Mouse (Mus musculus) forebrain, embryonic 14.5 days (tissue): Measurements from ENCODE around the gene Mrgprd. TPM values are rescaled to one million over a fixed set of nuclear protein-coding genes. Genes with fewer than 3 reads are reported as not detected.

Experiments used
- ATAC-seq: fragments of 200-750 bp; cut with Nextera tagmentation; 2 replicates; pipeline ENCODE4 v1.8.0; 2017; ENCODE audit warnings: mild to moderate bottlenecking, moderate library complexity
- DNase-seq: peaks from one replicate; pipeline ENCODE4 v3.0.0-alpha.2; 2015; ENCODE audit warnings: low spot score
- H3K27ac ChIP-seq: fragments of 300-500 bp; sonication (generic); 2 replicates; pipeline ENCODE4 v1.5.1; 2014; ENCODE audit warnings: low read depth, mild to moderate bottlenecking, control low read depth, low read length, moderate library complexity
- H3K27me3 ChIP-seq: fragments of 300-500 bp; sonication (generic); replicated peaks from 2 replicates; pipeline ENCODE4 v1.6.1; 2014; ENCODE audit warnings: low read length, control low read depth, mixed read lengths; ENCODE audit not compliant: control insufficient read depth, insufficient read depth
- H3K36me3 ChIP-seq: fragments of 300-500 bp; sonication (generic); 2 replicates; pipeline ENCODE4 v1.6.1; 2014; ENCODE audit warnings: low read length, control low read depth; ENCODE audit not compliant: control insufficient read depth, insufficient read depth
- H3K4me1 ChIP-seq: fragments of 300-500 bp; sonication (generic); 2 replicates; pipeline ENCODE4 v1.6.1; 2014; ENCODE audit warnings: antibody characterized with exemption, low read length, control low read depth; ENCODE audit not compliant: control insufficient read depth, insufficient read depth
- H3K4me2 ChIP-seq: fragments of 300-500 bp; sonication (generic); 2 replicates; pipeline ENCODE4 v1.6.1; 2014; ENCODE audit warnings: mild to moderate bottlenecking, control low read depth, low read length
- H3K4me3 ChIP-seq: fragments of 300-500 bp; sonication (generic); 2 replicates; pipeline ENCODE4 v1.5.1; 2014; ENCODE audit warnings: low read depth, low read length, control low read depth
- H3K9ac ChIP-seq: fragments of 300-500 bp; sonication (generic); 2 replicates; pipeline ENCODE4 v1.6.1; 2014; ENCODE audit warnings: mild to moderate bottlenecking, low read length, control low read depth, moderate library complexity
- H3K9me3 ChIP-seq: fragments of 300-500 bp; sonication (generic); replicated peaks from 2 replicates; pipeline ENCODE4 v1.6.1; 2016; ENCODE audit warnings: low read length, control low read depth, mixed read lengths; ENCODE audit not compliant: control insufficient read depth
- WGBS: fragments of 180-500 bp; shearing (Covaris S2); extraction: QIAGEN DNeasy Blood & Tissue Kit; methylation state at CpG from one replicate; pipeline ENCODE4 v1.1.7; 2014; 5-methylcytosine and 5-hydroxymethylcytosine counted together
- polyA plus RNA-seq: library from polyadenylated mRNA; unstranded; fragments of >200 nt; fragmentation: Nextera tagmentation; extraction: Ambion mirVana; gene quantifications from 2 replicates; pipeline ENCODE4 v1.2.1, GENCODE M21; 2014

Mrgprd gene
- polyA plus RNA-seq, 1 experiment from 2014 or later, result not detected

DNA sequence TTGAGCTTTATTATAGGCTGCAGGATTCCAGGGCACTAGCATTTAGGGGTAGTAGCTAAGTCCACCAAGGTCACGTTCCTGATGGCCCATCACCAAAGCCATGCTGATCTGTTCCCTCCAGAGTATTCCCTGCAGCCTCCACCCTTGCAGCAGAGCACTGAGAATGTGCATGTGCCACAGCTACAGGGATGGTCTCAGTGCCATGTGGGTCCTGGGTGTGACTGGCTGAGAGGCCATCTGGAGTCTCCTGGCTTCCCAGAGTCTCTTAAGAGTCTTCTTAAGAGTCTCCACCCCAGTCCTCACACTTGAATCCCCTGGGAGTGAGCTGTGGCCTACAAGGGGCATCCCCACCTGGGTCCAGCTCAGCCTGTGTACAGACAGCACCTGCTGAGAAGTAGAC, 4.8 kb upstream of the Mrgprd start:
- Histone ChIP-seq H3K9me3 (no peaks in the 10 kb centered on the region), H3K4me1 (no peaks in the 10 kb centered on the region), H3K27ac (no peak overlapping the region), H3K36me3 (no peaks in the 10 kb centered on the region), H3K4me3 (no peak overlapping the region), H3K4me2 (no peak overlapping the region), H3K9ac (no peak overlapping the region), H3K27me3 (no peaks in the 10 kb centered on the region)
- ATAC-seq, result no peak
- 96% methylated on average over 1 of the region's 1 CpGs for WGBS
- no peak for DNase-seq

- no peak for DNase-seq
- 70% methylated on average over 5 of the region's 5 CpGs for WGBS
- H3K4me2 ChIP-seq, result no peak overlapping the region
Measured at GRCm38 (mm10) chr7:145310526-145310925, 4.1 kb upstream of the Mrgprd start.

GRCm38 (mm10) chr7:145312137-145312536, 2.5 kb upstream of the Mrgprd start:
- H3K27me3 ChIP-seq, result no peaks in the 10 kb centered on the region
- H3K4me3 ChIP-seq, result no peak overlapping the region
- no peak overlapping the region for H3K27ac ChIP-seq
- no peak overlapping the region for H3K9ac ChIP-seq
- H3K36me3 ChIP-seq, result no peaks in the 10 kb centered on the region
- ATAC-seq, result no peak
- 83% methylated on average over 3 of the region's 3 CpGs for WGBS
- DNase-seq, result no peak
- H3K4me1 ChIP-seq, result no peaks in the 10 kb centered on the region
- H3K9me3 ChIP-seq, result no peaks in the 10 kb centered on the region
- no peak overlapping the region for H3K4me2 ChIP-seq

More at GRCm38 (mm10) chr7:145310526-145310925, 4.1 kb upstream of the Mrgprd start:
- no peaks in the 10 kb centered on the region for H3K36me3 ChIP-seq
- ATAC-seq, result no peak
- no peaks in the 10 kb centered on the region for H3K4me1 ChIP-seq
- no peaks in the 10 kb centered on the region for H3K27me3 ChIP-seq
- H3K4me3 ChIP-seq, result no peak overlapping the region
- no peaks in the 10 kb centered on the region for H3K9me3 ChIP-seq
- no peak overlapping the region for H3K27ac ChIP-seq
- H3K9ac ChIP-seq, result no peak overlapping the region

DNA sequence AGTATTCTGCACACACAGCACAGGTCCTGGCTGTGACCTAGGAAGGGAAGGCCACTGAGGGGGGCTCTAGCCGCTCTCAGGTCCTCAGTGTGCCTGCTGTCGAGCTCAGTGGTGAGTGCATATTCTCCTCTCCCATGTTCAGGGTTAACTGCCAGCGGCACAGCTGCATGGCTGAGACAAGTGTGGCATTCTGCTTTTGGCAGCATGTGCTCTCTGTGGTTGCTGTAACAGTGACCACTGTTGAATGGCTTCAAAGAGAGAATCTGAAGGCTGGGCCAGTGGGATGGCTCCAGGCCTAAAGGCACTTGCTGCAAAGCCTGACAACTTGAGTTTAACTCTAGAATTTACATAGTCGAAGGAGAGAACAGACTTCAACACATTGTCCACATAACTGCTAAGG, 2.9 kb downstream of the Mrgprd start:
- H3K27ac ChIP-seq, result no peak overlapping the region
- no peak overlapping the region for H3K9ac ChIP-seq
- WGBS, result 76% methylated on average over 4 of the region's 4 CpGs
- no peak overlapping the region for H3K4me3 ChIP-seq
- ATAC-seq (no peak), DNase-seq (no peak)
- H3K36me3 ChIP-seq, result no peaks in the 10 kb centered on the region
- H3K4me2 ChIP-seq, result no peak overlapping the region
- no peaks in the 10 kb centered on the region for H3K9me3 ChIP-seq
- H3K4me1 ChIP-seq, result no peaks in the 10 kb centered on the region
- H3K27me3 ChIP-seq, result no peaks in the 10 kb centered on the region

GRCm38 (mm10) chr7:145319481-145319880, 4.8 kb downstream of the Mrgprd start:
- Histone ChIP-seq H3K4me3 (no peak overlapping the region), H3K36me3 (no peaks in the 10 kb centered on the region), H3K9ac (no peak overlapping the region), H3K27ac (no peak overlapping the region), H3K27me3 (no peaks in the 10 kb centered on the region), H3K4me1 (no peaks in the 10 kb centered on the region), H3K9me3 (no peaks in the 10 kb centered on the region), H3K4me2 (no peak overlapping the region)
- ATAC-seq (no peak), DNase-seq (no peak)
- WGBS, result 71% methylated on average over 3 of the region's 3 CpGs

DNA sequence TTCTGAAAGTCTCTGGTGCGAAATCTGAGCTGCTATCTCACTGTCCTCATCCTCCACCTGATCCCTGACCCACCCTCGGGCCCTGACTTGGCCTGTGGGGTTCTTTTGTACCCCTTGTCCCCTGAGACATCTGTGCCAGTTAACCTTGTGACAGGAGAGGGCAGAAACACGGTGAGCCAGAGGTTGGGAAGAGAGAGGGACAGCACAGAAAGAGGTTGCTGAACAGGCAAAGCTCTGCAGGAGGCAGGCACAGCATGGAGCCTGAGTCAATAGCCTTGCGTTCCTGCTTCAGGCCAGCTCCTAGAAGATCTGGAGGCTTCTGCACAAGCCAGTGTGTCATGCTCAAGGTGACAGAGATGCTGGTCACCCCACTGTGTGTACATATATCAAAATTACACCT, 9.0 kb downstream of the Mrgprd start:
- Histone ChIP-seq H3K9me3 (no peaks in the 10 kb centered on the region), H3K4me3 (no peak overlapping the region), H3K27ac (no peak overlapping the region), H3K4me2 (no peak overlapping the region), H3K27me3 (no peaks in the 10 kb centered on the region), H3K9ac (no peak overlapping the region), H3K36me3 (no peaks in the 10 kb centered on the region), H3K4me1 (no peaks in the 10 kb centered on the region)
- no peak for DNase-seq
- ATAC-seq, result no peak
- 29% methylated on average over 4 of the region's 4 CpGs for WGBS

DNA sequence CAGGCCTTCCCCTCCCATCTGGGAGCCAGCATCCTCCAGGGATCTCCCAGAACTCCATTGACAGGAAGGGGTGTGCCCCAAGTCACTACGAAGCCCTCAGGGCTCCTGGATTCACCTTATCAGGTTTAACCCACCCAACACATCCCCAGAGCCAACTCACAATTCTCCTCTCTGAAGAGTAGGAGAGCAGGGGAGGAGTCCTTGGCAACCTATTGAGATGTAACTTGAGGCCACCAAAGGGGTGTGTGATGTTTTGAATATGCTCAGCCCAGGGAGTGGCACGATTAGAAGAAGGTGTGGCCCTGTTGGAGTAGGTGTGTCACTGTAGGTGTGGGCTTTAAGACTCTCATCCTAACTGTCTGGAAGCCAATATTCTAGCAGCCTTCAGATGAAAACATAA, 11.1 kb downstream of the Mrgprd start:
- 77% methylated on average over 2 of the region's 2 CpGs for WGBS
- ATAC-seq, result no peak

GRCm38 (mm10) chr7:145329982-145330381, 15.3 kb downstream of the Mrgprd start:
- Histone ChIP-seq H3K4me1 (no peaks in the 10 kb centered on the region), H3K27ac (no peak overlapping the region), H3K9ac (no peak overlapping the region), H3K4me2 (no peak overlapping the region), H3K36me3 (no peaks in the 10 kb centered on the region), H3K27me3 (no peaks in the 10 kb centered on the region), H3K9me3 (no peaks in the 10 kb centered on the region), H3K4me3 (no peak overlapping the region)
- 85% methylated on average over 2 of the region's 2 CpGs for WGBS
- no peak for ATAC-seq
- DNase-seq, result no peak

More for the DNA sequence above, 11.1 kb downstream of the Mrgprd start:
- H3K4me3 ChIP-seq, result no peak overlapping the region
- H3K9ac ChIP-seq, result no peak overlapping the region
- no peak overlapping the region for H3K4me2 ChIP-seq
- H3K27me3 ChIP-seq, result no peaks in the 10 kb centered on the region
- no peaks in the 10 kb centered on the region for H3K9me3 ChIP-seq
- H3K36me3 ChIP-seq, result no peaks in the 10 kb centered on the region
- no peaks in the 10 kb centered on the region for H3K4me1 ChIP-seq
- DNase-seq, result no peak
- no peak overlapping the region for H3K27ac ChIP-seq

- no peaks in the 10 kb centered on the region for H3K36me3 ChIP-seq
- no peaks in the 10 kb centered on the region for H3K4me1 ChIP-seq
- DNase-seq, result no peak
- H3K4me2 ChIP-seq, result no peak overlapping the region
- H3K9ac ChIP-seq, result no peak overlapping the region
- H3K27me3 ChIP-seq, result no peaks in the 10 kb centered on the region
- no peaks in the 10 kb centered on the region for H3K9me3 ChIP-seq
- H3K4me3 ChIP-seq, result no peak overlapping the region
- 90% methylated on average over 2 of the region's 2 CpGs for WGBS
- no peak for ATAC-seq
- no peak overlapping the region for H3K27ac ChIP-seq
Measured at GRCm38 (mm10) chr7:145330641-145331040, 16.0 kb downstream of the Mrgprd start.
